Mouse (Mus musculus) thymus, adult 2 months (tissue): ENCODE measurements at regions not wholly inside any gene's neighbourhood (a gene's known extent, or its start where the extent isn't known, plus 50 kb on each side); places are given as distances from the start of the nearest gene placed in this dataset.

Source experiments
- DNase-seq: peaks from one replicate; pipeline ENCODE4 v3.0.0; 2021
- H3K27ac ChIP-seq: fragments of 200-500 bp; 2 replicates; pipeline ENCODE4 v1.5.1; 2012; ENCODE audit warnings: low read length, control low read depth; ENCODE audit not compliant: control insufficient read depth, insufficient read depth
- H3K27me3 ChIP-seq: fragments of 200-500 bp; 2 replicates; pipeline ENCODE4 v1.6.1; 2012; ENCODE audit warnings: mild to moderate bottlenecking, low read length, moderate library complexity, mixed read lengths; ENCODE audit not compliant: control insufficient read depth, insufficient read depth
- H3K36me3 ChIP-seq: fragments of 200-500 bp; 2 replicates; pipeline ENCODE4 v1.6.1; 2012; ENCODE audit warnings: mild to moderate bottlenecking, low read length, moderate library complexity; ENCODE audit not compliant: control insufficient read depth, insufficient read depth
- H3K4me1 ChIP-seq: fragments of 200-500 bp; replicated peaks from 2 replicates; pipeline ENCODE4 v1.6.1; 2012; ENCODE audit warnings: low read length; ENCODE audit not compliant: control insufficient read depth, insufficient read depth
- H3K4me3 ChIP-seq: fragments of 200-500 bp; 2 replicates; pipeline ENCODE4 v1.5.1; 2012; ENCODE audit warnings: mild to moderate bottlenecking, low read length, control low read depth, moderate library complexity; ENCODE audit not compliant: control insufficient read depth, insufficient read depth
- CTCF ChIP-seq: fragments of 200-500 bp; IDR thresholded peaks from 2 replicates; pipeline ENCODE4 v1.5.1; 2012; ENCODE audit warnings: mild to moderate bottlenecking, control low read depth, low read length, moderate library complexity, borderline replicate concordance; ENCODE audit not compliant: control insufficient read depth, poor library complexity, insufficient read depth; ENCODE audit errors: extremely low read depth
- POLR2A ChIP-seq: fragments of 200-500 bp; IDR thresholded peaks from 2 replicates; pipeline ENCODE4 v1.6.1; 2012; ENCODE audit warnings: mild to moderate bottlenecking, low read length, control low read depth, moderate library complexity; ENCODE audit not compliant: control insufficient read depth, poor library complexity, insufficient read depth; ENCODE audit errors: extremely low read depth
- WGBS: fragments of 180-500 bp; shearing (Covaris S2); methylation state at CpG from one replicate; pipeline ENCODE4 v1.1.7; 2018; 5-methylcytosine and 5-hydroxymethylcytosine counted together

DNA sequence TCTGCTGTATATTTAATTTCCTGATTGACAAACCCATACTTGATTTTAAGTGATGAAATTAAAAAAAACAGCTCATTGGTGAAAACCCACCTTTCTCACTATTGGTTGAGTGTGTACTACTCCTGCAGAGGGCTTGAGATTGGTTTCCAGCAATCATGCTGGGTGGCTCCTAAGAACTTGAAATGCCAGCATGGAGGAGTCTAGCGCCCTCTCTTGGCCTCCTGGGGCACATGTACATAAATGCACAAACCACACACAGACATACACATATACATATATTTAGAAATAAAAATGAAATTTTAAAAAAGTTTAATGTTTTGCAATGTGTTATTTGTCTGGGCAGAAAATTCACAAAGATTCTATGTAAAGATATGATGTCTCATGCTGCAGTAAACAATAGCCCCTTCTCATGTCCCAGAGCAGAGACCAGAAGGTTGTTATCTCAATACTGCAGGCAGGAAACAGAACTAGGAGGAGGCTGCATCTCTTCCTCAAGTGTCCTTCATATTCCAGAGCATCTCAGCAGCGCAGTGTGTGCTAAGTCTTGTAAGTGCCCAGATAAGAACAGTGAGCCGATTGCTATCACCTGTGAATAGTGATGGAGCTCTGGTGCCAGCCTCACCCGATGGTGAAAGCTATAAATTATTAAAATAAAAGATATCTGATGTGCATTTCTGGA is 108.4 kb upstream of the Fbxo11 start:
- Histone ChIP-seq H3K4me3 (no peak overlapping the region), H3K36me3 (no peaks in the 10 kb centered on the region), H3K27ac (no peak overlapping the region), H3K27me3 (no peaks in the 10 kb centered on the region), H3K4me1 (no peaks in the 10 kb centered on the region)
- 80% methylated on average over 4 of the region's 4 CpGs for WGBS
- no peak for DNase-seq
- TF ChIP-seq CTCF (no peak), POLR2A (no peak)

GRCm38 (mm10) chr17:88174242-88174679 is 109.2 kb upstream of the Fbxo11 start:
- H3K27ac ChIP-seq = no peak overlapping the region
- H3K4me3 ChIP-seq = no peak overlapping the region
- TF ChIP-seq CTCF (no peak), POLR2A (no peak)
- DNase-seq = no peak
- H3K36me3 ChIP-seq = no peaks in the 10 kb centered on the region
- no peaks in the 10 kb centered on the region for H3K4me1 ChIP-seq
- 94% methylated on average over 10 of the region's 10 CpGs for WGBS
- H3K27me3 ChIP-seq = no peaks in the 10 kb centered on the region

- Histone ChIP-seq H3K4me3 (no peak overlapping the region), H3K4me1 (no peaks in the 10 kb centered on the region), H3K27ac (no peak overlapping the region), H3K27me3 (no peaks in the 10 kb centered on the region), H3K36me3 (no peaks in the 10 kb centered on the region)
- DNase-seq = no peak
- 13% methylated on average over 4 of the region's 4 CpGs for WGBS
- TF ChIP-seq POLR2A = no peak
- no peak for TF ChIP-seq CTCF
These were observed 111.0 kb upstream of the Fbxo11 start for GRCm38 (mm10) chr17:88175951-88176623.

- WGBS = 7% methylated on average over 5 of the region's 5 CpGs
- Histone ChIP-seq H3K4me3 (no peak overlapping the region), H3K27ac (no peak overlapping the region), H3K36me3 (no peaks in the 10 kb centered on the region), H3K27me3 (no peaks in the 10 kb centered on the region), H3K4me1 (peaks cover 2% of the 10 kb centered on the region)
- peak; percentile 9 for DNase-seq
- TF ChIP-seq CTCF (no peak), POLR2A (no peak)
These were observed 125.6 kb upstream of the Fbxo11 start for GRCm38 (mm10) chr17:88190735-88191134.

DNA sequence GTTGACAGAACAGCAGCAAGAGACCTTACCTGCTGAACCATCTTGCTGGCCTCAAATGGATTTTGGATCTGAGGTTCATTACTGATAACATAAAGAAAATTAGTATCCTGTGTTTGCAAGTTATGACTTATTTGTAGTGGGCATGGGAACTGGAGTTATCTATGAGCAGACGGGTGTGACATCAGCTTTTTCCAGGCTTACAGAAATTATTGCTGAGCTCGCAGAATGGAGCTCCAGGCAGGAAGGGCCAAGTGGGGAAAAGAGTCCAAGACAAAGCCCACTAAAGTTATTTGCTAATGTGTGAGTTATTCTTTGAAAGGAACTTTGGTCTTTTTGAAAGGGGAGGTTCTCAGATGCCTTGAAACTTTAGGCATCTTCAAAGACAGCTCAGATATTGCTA is 126.4 kb upstream of the Fbxo11 start:
- no peak for TF ChIP-seq CTCF
- TF ChIP-seq POLR2A = no peak
- no peaks in the 10 kb centered on the region for H3K36me3 ChIP-seq

GRCm38 (mm10) chr17:88191930-88192807 is 127.1 kb upstream of the Fbxo11 start:
- Histone ChIP-seq H3K36me3 (no peaks in the 10 kb centered on the region), H3K27ac (no peak overlapping the region), H3K4me1 (peaks cover 2% of the 10 kb centered on the region), H3K27me3 (no peaks in the 10 kb centered on the region), H3K4me3 (no peak overlapping the region)
- 96% methylated on average over 16 of the region's 16 CpGs for whole genome bisulfite sequencing
- no peak for DNase-seq
- TF ChIP-seq POLR2A = no peak
- TF ChIP-seq CTCF = no peak

More for the DNA sequence above, 126.4 kb upstream of the Fbxo11 start:
- 92% methylated on average over 2 of the region's 2 CpGs for WGBS
- no peak for DNase-seq
- no peak overlapping the region for H3K4me3 ChIP-seq
- no peak overlapping the region for H3K27ac ChIP-seq
- H3K4me1 ChIP-seq = peaks cover 2% of the 10 kb centered on the region
- H3K27me3 ChIP-seq = no peaks in the 10 kb centered on the region
